Mouse (Mus musculus) cerebellum, adult 11 months (tissue): ENCODE results near the gene Mbnl1.
"Not testable (repeated sequence)": the region's sequence is repeated elsewhere in the genome, so short reads cannot be mapped to it uniquely, and the experiment has no call there.

ENCODE experiments used
- DNase-seq: peaks from one replicate; pipeline ENCODE4 v3.0.0; 2022

Gene Mbnl1

GRCm38 (mm10) chr3:60472681-60473177, at the start of gene Mbnl1:
TSS of gene Mbnl1 (plus strand) at chr3:60472830.
- DNase-seq: no peak

- DNase-seq: no peak
Observed at GRCm38 (mm10) chr3:60424148-60424547, 48.5 kb upstream of the Mbnl1 start.

GRCm38 (mm10) chr3:60429049-60429448, 43.6 kb upstream of the Mbnl1 start:
- DNase-seq: no peak

GRCm38 (mm10) chr3:60437254-60437653, 35.4 kb upstream of the Mbnl1 start:
- DNase-seq: no peak

GRCm38 (mm10) chr3:60437678-60438232, 34.9 kb upstream of the Mbnl1 start:
- DNase-seq: no peak

GRCm38 (mm10) chr3:60438715-60439114, 33.9 kb upstream of the Mbnl1 start:
- no peak for DNase-seq

GRCm38 (mm10) chr3:60461828-60462521, 10.7 kb upstream of the Mbnl1 start:
- no peak for DNase-seq

- not testable (repeated sequence) for DNase-seq
Observed at GRCm38 (mm10) chr3:60468667-60469066, 4.0 kb upstream of the Mbnl1 start.

GRCm38 (mm10) chr3:60469170-60469805, 3.3 kb upstream of the Mbnl1 start:
- not testable (repeated sequence) for DNase-seq

GRCm38 (mm10) chr3:60472011-60472680, 484 bp upstream of the Mbnl1 start:
- DNase-seq: no peak

- DNase-seq: no peak
Observed at GRCm38 (mm10) chr3:60473861-60474653, 1.4 kb downstream of the Mbnl1 start.

- no peak for DNase-seq
Observed at GRCm38 (mm10) chr3:60474654-60474972, 2.0 kb downstream of the Mbnl1 start.

GRCm38 (mm10) chr3:60475055-60475454, 2.4 kb downstream of the Mbnl1 start:
- no peak for DNase-seq

- no peak for DNase-seq
Observed at GRCm38 (mm10) chr3:60476751-60477255, 4.2 kb downstream of the Mbnl1 start.

GRCm38 (mm10) chr3:60478433-60478832, 5.8 kb downstream of the Mbnl1 start:
- DNase-seq: no peak

GRCm38 (mm10) chr3:60480716-60481115, 8.1 kb downstream of the Mbnl1 start:
- DNase-seq: no peak

- DNase-seq: no peak
Observed at GRCm38 (mm10) chr3:60481740-60482399, 9.2 kb downstream of the Mbnl1 start.

- no peak for DNase-seq
Observed at GRCm38 (mm10) chr3:60483305-60483704, 10.7 kb downstream of the Mbnl1 start.

- no peak for DNase-seq
Observed at GRCm38 (mm10) chr3:60485987-60486712, 13.5 kb downstream of the Mbnl1 start.

- no peak for DNase-seq
Observed at GRCm38 (mm10) chr3:60486713-60487170, 14.1 kb downstream of the Mbnl1 start.

GRCm38 (mm10) chr3:60489509-60489908, 16.9 kb downstream of the Mbnl1 start:
- no peak for DNase-seq
